24 mouse cellular contexts compared by ENCODE assay signal in the genomic region with DNA sequence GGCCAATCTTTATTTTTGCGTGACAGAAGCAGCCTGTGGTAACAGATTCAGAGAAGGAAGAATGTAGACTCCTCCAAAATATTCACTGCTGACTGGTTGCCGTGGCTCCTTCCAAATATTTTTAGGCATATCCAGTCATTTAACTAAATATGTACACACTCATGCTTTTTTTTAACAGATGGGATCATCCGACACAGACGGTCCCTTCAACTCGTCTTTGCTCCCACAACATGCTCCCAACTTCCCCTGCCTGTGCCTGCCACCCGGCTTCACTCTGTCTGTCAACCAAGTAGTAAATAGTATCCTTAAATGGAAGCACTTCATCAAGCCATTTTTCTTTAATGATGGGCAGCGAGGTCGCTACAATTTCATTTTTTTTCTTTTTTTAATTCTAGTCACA. TPM values are rescaled to one million over a fixed set of nuclear protein-coding genes. Genes with fewer than 3 reads are reported as not detected.
DNase-seq lines count a peak whose midpoint lies in the region; ATAC-seq lines count a peak whose summit lies in the region.
"Had no signal": no experiment of that assay in that cellular context is flagged by ENCODE, and none has a peak within 500 bp of the region (broad histone marks: within the 10 kb centered on the region; RNA-seq: fewer than 3 reads in every experiment).

No protein-coding gene starts in this region.

- H3K27ac ChIP-seq in forebrain, embryonic 16.5 days (ENCODE audit: low read length), result no peak overlapping the region
- H3K27ac ChIP-seq in forebrain, embryonic 15.5 days (replicated peaks), result no peak overlapping the region
- H3K27ac ChIP-seq in liver, embryonic 12.5 days, result peak overlapping the region; percentile 66; the same call in 1 of the 2 replicates
- H3K27ac ChIP-seq: embryonic facial prominence, embryonic 15.5 days; heart, embryonic 15.5 days; hindbrain, postnatal 0 days had no signal

- peak; percentile 49; the same call in 1 of the 2 replicates for ATAC-seq in forebrain, embryonic 16.5 days
- ATAC-seq in forebrain, embryonic 15.5 days (replicated peaks), result no peak
- no peak for ATAC-seq in liver, embryonic 12.5 days
- ATAC-seq in erythroblast, adult 5-6 weeks (replicated peaks; ENCODE audit: low FRiP score, poor library complexity, severe bottlenecking), result no peak
- ATAC-seq: activated CD4-positive, CD25-positive, alpha-beta regulatory T cell, adult 4 months; hindbrain, postnatal 0 days; intestine, postnatal 0 days; midbrain, embryonic 16.5 days had no signal

- whole genome bisulfite sequencing in forebrain, embryonic 16.5 days, result 73% methylated on average over 8 of the region's 8 CpGs
- WGBS in forebrain, embryonic 15.5 days, result 83% methylated on average over 8 of the region's 8 CpGs
- 69% methylated on average over 8 of the region's 8 CpGs for WGBS in liver, embryonic 12.5 days (ENCODE audit: insufficient replicate concordance)

- H3K4me3 ChIP-seq in forebrain, embryonic 16.5 days (replicated peaks; ENCODE audit: low read length), result no peak overlapping the region
- H3K4me3 ChIP-seq in forebrain, embryonic 15.5 days, result no peak overlapping the region
- no peak overlapping the region for H3K4me3 ChIP-seq in liver, embryonic 12.5 days
- H3K4me3 ChIP-seq: embryonic facial prominence, embryonic 15.5 days; heart, embryonic 15.5 days; hindbrain, embryonic 10.5 days; megakaryocyte, embryonic 14.5 days had no signal

- peaks cover 6% of the 10 kb centered on the region for H3K27me3 ChIP-seq in forebrain, embryonic 16.5 days (replicated peaks; ENCODE audit: control insufficient read depth, insufficient read depth, low read length)
- peaks cover 13% of the 10 kb centered on the region; the same call in 1 of the 2 replicates for H3K27me3 ChIP-seq in forebrain, embryonic 15.5 days
- H3K27me3 ChIP-seq in liver, embryonic 12.5 days (replicated peaks), result no peaks in the 10 kb centered on the region

- no peak overlapping the region for H3K4me2 ChIP-seq in forebrain, embryonic 16.5 days (ENCODE audit: low read length)
- no peak overlapping the region for H3K4me2 ChIP-seq in forebrain, embryonic 15.5 days (replicated peaks)
- no peak overlapping the region for H3K4me2 ChIP-seq in liver, embryonic 12.5 days
- H3K4me2 ChIP-seq: embryonic facial prominence, embryonic 15.5 days; heart, embryonic 15.5 days had no signal

- no peaks in the 10 kb centered on the region for H3K9me3 ChIP-seq in forebrain, embryonic 16.5 days (ENCODE audit: control insufficient read depth, low read length)
- no peaks in the 10 kb centered on the region for H3K9me3 ChIP-seq in forebrain, embryonic 15.5 days
- no peaks in the 10 kb centered on the region for H3K9me3 ChIP-seq in liver, embryonic 12.5 days (replicated peaks)
- H3K9me3 ChIP-seq: embryonic facial prominence, embryonic 15.5 days; heart, embryonic 15.5 days; hindbrain, embryonic 10.5 days; megakaryocyte, embryonic 14.5 days had no signal

- H3K36me3 ChIP-seq in forebrain, embryonic 16.5 days (ENCODE audit: control insufficient read depth, insufficient read depth), result no peaks in the 10 kb centered on the region
- H3K36me3 ChIP-seq in forebrain, embryonic 15.5 days, result no peaks in the 10 kb centered on the region
- H3K36me3 ChIP-seq in liver, embryonic 12.5 days, result no peaks in the 10 kb centered on the region
- H3K36me3 ChIP-seq: embryonic facial prominence, embryonic 15.5 days; G1E; heart, embryonic 15.5 days; hindbrain, embryonic 10.5 days had no signal

- DNase-seq in liver, result no peak
- DNase-seq in layer of hippocampus, adult 11-12 months (ENCODE audit: low spot score), result peak; percentile 60
- peak; percentile 47 to 51 for DNase-seq in layer of hippocampus, postnatal 36 days
- DNase-seq in thymus, postnatal 36 days, result no peak
- DNase-seq: adrenal gland, postnatal 14 days; cerebellum, adult 18-20 months; cerebellum, postnatal 25 days; gastrocnemius, postnatal 10 days; lung, postnatal 14 days; thymus, postnatal 14 days had no signal

- no peak overlapping the region for H3K9ac ChIP-seq in forebrain, embryonic 16.5 days (replicated peaks; ENCODE audit: low read depth, low read length)
- H3K9ac ChIP-seq in forebrain, embryonic 15.5 days (replicated peaks), result no peak overlapping the region
- no peak overlapping the region for H3K9ac ChIP-seq in liver, embryonic 12.5 days
- H3K9ac ChIP-seq: embryonic facial prominence, embryonic 15.5 days; heart, embryonic 15.5 days had no signal

- peaks cover 31% of the 10 kb centered on the region for H3K4me1 ChIP-seq in forebrain, embryonic 16.5 days (replicated peaks; ENCODE audit: control insufficient read depth, insufficient read depth, low read length)
- H3K4me1 ChIP-seq in forebrain, embryonic 15.5 days, result peaks cover 21% of the 10 kb centered on the region
- peaks cover 52% of the 10 kb centered on the region for H3K4me1 ChIP-seq in liver, embryonic 12.5 days

RNA-seq across cellular contexts. Expression of gene Dlk1, which starts 58.8 kb away (rescaled TPM):
- polyA plus RNA-seq in forebrain, embryonic 16.5 days (2015; fragmentation: Nextera tagmentation; extraction: Ambion mirVana), result 21.2 and 34.2 TPM in 2 replicates
- 29.7 and 48.5 TPM in 2 replicates for polyA plus RNA-seq in forebrain, embryonic 15.5 days (2015; fragmentation: Nextera tagmentation; extraction: Ambion mirVana)
- 529 and 540 TPM in 2 replicates for polyA plus RNA-seq in liver, embryonic 12.5 days (2016; fragmentation: Nextera tagmentation; extraction: Ambion mirVana)
- 1 to 10 TPM; 3.5 to 5.5 TPM for total RNA-seq in layer of hippocampus, postnatal 36 days (2021)
- total RNA-seq in erythroblast, adult 5-6 weeks (2015; ENCODE audit: low replicate concordance), result 2.5 TPM in 1 of 2 replicates, not detected in the other
- not detected in 2 replicates for total RNA-seq in erythroblast, adult 5-6 weeks (2017; ENCODE audit: low replicate concordance)
- total RNA-seq: neutrophil, adult 5-6 weeks had no signal
- polyA plus RNA-seq: activated CD4-positive, CD25-positive, alpha-beta regulatory T cell, adult 4 months; G1E had no signal

Comparison
In these comparisons a context has a peak if more than half of its experiments do, and no peak if none do; other contexts are left out.
1. DNase-seq: peak in layer of hippocampus, adult 11-12 months (single experiment) and layer of hippocampus, postnatal 36 days (2 of 2); none in liver (single experiment) and thymus, postnatal 36 days (0 of 2).
2. RNA of gene Dlk1, which starts 58.8 kb away (polyA plus RNA-seq): 529 to 540 TPM in liver, embryonic 12.5 days; 29.7 to 48.5 TPM in forebrain, embryonic 15.5 days and 21.2 to 34.2 TPM in forebrain, embryonic 16.5 days; every median in the first group is over 10 times any median in the second.